Mouse (Mus musculus): ENCODE data around the gene Skint3. TPM values are rescaled to one million over a fixed set of nuclear protein-coding genes. Genes with fewer than 3 reads are reported as not detected.
"Not testable (repeated sequence)": the region's sequence is repeated elsewhere in the genome, so short reads cannot be mapped to it uniquely, and the experiment has no call there.

The Skint3 gene
- total RNA-seq (2021) = not detected

DNA sequence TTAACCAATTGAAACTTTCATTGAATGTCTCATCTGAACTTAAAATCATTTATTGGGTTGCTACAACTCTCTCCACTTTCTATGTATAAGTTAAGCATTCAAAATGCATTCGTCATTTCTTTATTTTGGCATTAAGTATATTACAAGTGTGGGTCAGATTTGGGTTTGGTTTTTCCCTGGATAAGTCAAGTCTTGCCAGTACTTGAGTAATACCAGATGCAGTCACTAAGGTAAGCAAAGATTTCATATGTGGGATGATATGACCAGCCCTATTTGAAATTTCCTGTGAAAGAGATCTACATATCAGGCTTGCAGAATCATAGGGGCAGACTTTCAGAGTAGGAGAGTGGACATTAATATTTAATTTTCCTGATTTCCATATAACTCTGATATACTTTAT, at the start of gene Skint3:
Skint3 (plus strand) TSS at position 301 of the 400 bp plus-strand sequence.
- no peak for DNase-seq (ENCODE audit: extremely low spot score in 1 of 2, low spot score in 1 of 2)

DNA sequence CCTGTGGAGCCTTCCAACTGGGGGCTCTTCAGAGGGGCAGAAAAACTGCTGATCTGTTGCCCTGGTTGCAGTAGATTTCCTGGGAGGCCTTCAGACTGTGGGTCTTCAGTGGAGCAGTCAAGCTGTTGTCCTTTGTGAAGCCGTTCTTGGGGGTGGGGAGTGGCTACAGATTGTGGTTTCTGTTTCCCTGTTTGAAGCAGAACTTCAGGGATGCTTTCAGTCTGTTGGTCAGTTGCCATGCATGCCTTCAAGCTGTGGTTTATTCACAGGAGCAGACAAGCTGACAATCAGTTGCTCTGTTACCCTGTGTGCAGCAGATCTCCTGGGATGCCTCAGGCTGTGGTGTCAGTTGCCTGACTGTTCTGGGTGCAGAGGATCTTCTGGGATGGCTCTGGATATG, 11.4 kb downstream of the Skint3 start:
- DNase-seq (ENCODE audit: extremely low spot score in 1 of 2, low spot score in 1 of 2) = no peak

DNA sequence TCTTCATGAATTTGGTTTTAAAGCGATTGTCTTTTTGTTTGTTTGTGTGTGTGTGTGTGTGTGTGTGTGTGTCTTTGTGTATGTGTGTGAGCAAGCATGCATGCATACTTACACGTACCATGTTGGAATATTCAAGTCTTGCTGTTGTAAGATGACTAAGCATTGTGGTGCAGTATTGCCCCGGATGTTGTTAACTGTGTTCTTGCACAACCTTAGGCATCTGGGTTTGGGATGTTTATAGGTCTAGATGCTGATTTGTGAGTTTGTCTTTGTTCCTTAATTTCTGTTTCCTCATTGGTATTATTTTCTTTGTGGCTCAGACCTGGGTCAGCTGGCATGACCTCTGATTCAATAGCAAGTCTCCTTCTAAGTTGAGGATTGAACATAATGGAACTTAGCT, 11.9 kb downstream of the Skint3 start:
- no peak for DNase-seq (ENCODE audit: extremely low spot score in 1 of 2, low spot score in 1 of 2)

GRCm38 (mm10) chr4:112256022-112256421, 24.0 kb downstream of the Skint3 start:
- DNase-seq (ENCODE audit: extremely low spot score in 1 of 2, low spot score in 1 of 2) = no peak

DNA sequence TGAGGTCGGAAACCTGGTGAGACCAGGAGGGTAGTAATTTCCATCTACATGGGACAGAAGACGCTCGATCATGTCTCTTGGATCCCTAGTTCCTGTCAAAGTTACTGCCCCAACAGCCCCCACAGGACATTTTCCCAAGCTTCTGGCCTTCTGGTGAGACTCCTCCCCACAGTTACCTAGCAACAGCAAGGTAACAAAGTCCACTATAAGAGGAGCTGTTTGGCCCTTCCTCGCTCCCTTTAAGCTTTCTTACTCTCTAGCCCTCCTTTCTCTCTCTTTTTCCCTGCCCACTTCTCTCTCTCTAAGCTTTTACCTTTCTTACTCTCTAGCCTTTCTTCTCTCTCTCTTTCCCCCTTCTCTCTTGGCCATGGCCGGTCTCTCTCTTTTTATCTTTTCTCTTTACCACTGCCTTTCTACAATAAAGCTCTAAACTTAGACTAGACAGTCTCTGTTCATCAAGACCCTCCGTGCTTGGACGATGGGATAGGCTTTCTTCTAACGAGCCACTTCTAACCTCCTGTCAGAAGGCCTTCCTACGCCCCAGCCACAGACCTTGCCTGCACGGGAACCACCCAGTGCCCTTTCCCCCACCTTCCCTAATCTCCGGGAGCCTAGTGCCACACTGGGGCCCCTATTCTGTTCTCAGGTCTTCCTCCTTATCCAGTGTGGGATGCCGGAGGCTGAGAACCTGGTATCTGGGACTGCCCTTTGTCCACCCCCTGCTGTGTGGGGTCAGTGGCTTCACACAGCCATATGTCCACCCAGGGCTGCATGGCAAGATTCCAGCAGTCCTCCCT, 55.3 kb downstream of the Skint3 start:
- DNase-seq (ENCODE audit: extremely low spot score in 1 of 2, low spot score in 1 of 2) = no peak

- DNase-seq (ENCODE audit: extremely low spot score in 1 of 2, low spot score in 1 of 2) = no peak
Observed at GRCm38 (mm10) chr4:112288396-112288795, 56.4 kb downstream of the Skint3 start.

GRCm38 (mm10) chr4:112302305-112302704, 70.3 kb downstream of the Skint3 start:
- DNase-seq (ENCODE audit: extremely low spot score in 1 of 2, low spot score in 1 of 2) = no peak

DNA sequence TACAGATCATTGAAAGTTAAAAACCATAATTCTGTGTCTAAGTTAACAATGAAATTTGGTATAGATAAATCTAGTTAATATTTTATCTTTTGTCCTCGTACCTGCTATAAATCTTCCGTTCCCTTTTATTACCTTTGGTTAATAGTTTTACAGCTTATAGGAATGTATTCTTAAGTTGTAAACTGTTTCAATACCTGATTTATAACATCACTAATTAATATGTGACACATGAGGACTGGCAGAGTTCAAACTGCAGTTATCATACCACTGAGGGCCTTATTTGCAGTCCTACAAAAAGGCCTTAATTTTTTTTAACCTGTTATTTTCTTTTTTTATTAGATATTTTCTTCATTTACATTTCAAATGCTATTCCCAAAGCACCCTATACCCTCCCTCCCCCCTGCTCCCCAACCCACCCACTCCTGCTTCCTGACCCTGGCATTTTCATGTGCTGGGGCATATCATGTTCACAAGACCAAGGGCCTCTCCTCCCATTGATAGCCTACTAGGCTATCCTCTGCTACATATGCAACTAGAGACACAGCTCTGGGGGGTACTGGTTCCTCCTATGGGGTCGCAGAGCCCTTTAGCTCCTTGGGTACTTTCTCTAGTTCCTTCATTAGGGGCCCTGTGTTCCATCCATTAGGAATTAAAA, 70.9 kb downstream of the Skint3 start:
- no peak for DNase-seq (ENCODE audit: extremely low spot score in 1 of 2, low spot score in 1 of 2)

DNA sequence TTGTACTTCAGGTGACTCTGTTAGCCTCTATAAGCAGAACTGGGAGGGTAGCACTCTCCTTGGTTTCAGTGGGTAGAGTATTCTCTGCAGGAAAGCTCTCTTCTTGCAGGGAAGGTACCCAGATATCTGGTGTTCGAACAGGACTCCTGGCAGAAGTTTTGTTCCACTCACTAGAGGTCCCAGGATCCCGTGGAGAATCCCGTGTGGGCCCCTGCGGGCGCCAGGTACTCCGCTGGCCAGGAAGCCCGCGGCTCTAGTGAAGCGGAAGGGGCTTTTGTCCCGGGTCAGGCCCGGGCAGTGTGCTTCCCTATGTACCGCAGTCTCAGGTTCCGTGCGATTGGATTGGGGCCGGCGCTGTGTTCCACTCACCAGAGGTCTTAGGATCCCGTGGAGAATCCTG, 117.1 kb downstream of the Skint3 start:
- not testable (repeated sequence) for DNase-seq (ENCODE audit: extremely low spot score in 1 of 2, low spot score in 1 of 2)

Other genes with a start within 250 kb of the Skint3 start
- not detected for gene Skint1, start 226.0 kb upstream of the Skint3 start, total RNA-seq (2021)
- gene Skint4, start 160.2 kb upstream of the Skint3 start, total RNA-seq (2021) = not detected
- not detected for gene Skint9, start 201.7 kb downstream of the Skint3 start, total RNA-seq (2021)